Mouse (Mus musculus) MEL (cell line): ENCODE results near the gene Tfb1m. TPM values are rescaled to one million over a fixed set of nuclear protein-coding genes. Genes with fewer than 3 reads are reported as not detected.

Experiments used
- DNase-seq: peaks from one replicate; pipeline ENCODE4 v3.0.0; 2011; ENCODE audit warnings: low read depth, low spot score
- H3K27ac ChIP-seq: 2 replicates; pipeline ENCODE4 v1.5.1; 2012; ENCODE audit warnings: low read depth, mild to moderate bottlenecking, control low read depth, low read length, moderate library complexity; ENCODE audit not compliant: control insufficient read depth
- H3K27me3 ChIP-seq, 2 experiments: fragments of 150-350 bp in 1 of 2; sonication (generic) in 1 of 2; 2 replicates each; pipeline ENCODE4 v1.6.1; 2012; ENCODE audit warnings: low read length in 2 of 2, mild to moderate bottlenecking in 2 of 2, improper control_type of control experiment in 1 of 2, moderate library complexity in 1 of 2; ENCODE audit not compliant: insufficient read depth in 2 of 2, control insufficient read depth in 1 of 2
- H3K36me3 ChIP-seq, 2 experiments: 2 replicates each; pipeline ENCODE4 v1.6.1; 2012 to 2014; ENCODE audit warnings: low read length in 2 of 2, improper control_type of control experiment in 1 of 2, inconsistent platforms in 1 of 2, mild to moderate bottlenecking in 1 of 2; ENCODE audit not compliant: insufficient read depth in 2 of 2, control insufficient read depth in 1 of 2
- H3K4me1 ChIP-seq, 2 experiments: fragments of 150-350 bp in 1 of 2; sonication (generic) in 1 of 2; 2 replicates each; pipeline ENCODE4 v1.6.1; 2012; ENCODE audit warnings: low read length in 2 of 2, improper control_type of control experiment in 1 of 2, mild to moderate bottlenecking in 1 of 2; ENCODE audit not compliant: insufficient read depth in 2 of 2, control insufficient read depth in 1 of 2
- H3K4me3 ChIP-seq, 2 experiments: fragments of 150-350 bp in 1 of 2; sonication (generic) in 1 of 2; 2 replicates each; pipeline ENCODE4 v1.5.1; 2012; ENCODE audit warnings: low read depth in 2 of 2, low read length in 2 of 2, mild to moderate bottlenecking in 2 of 2, moderate library complexity in 2 of 2, control low read depth in 1 of 2, improper control_type of control experiment in 1 of 2; ENCODE audit not compliant: control insufficient read depth in 1 of 2, insufficient read depth in 1 of 2
- H3K79me2 ChIP-seq: 2 replicates; pipeline ENCODE4 v1.6.1; 2012; ENCODE audit warnings: mild to moderate bottlenecking, low read length, moderate library complexity; ENCODE audit not compliant: control insufficient read depth, poor library complexity, insufficient read depth
- H3K9ac ChIP-seq: 2 replicates; pipeline ENCODE4 v1.6.1; 2012; ENCODE audit warnings: low read depth, mild to moderate bottlenecking, control low read depth, low read length, moderate library complexity; ENCODE audit not compliant: control insufficient read depth, poor library complexity, severe bottlenecking
- H3K9me3 ChIP-seq: fragments of 150-350 bp; sonication (generic); replicated peaks from 2 replicates; pipeline ENCODE4 v1.6.1; 2012; ENCODE audit warnings: mild to moderate bottlenecking, low read length, improper control_type of control experiment, moderate library complexity; ENCODE audit not compliant: insufficient read depth
- BHLHE40 ChIP-seq: IDR thresholded peaks from 2 replicates; pipeline ENCODE4 v1.6.1; 2012; ENCODE audit warnings: low read depth, mild to moderate bottlenecking, inconsistent platforms, low read length, improper control_type of control experiment, borderline replicate concordance
- CHD2 ChIP-seq: IDR thresholded peaks from 2 replicates; pipeline ENCODE4 v1.6.1; 2011; ENCODE audit warnings: low read length, improper control_type of control experiment
- E2F4 ChIP-seq: IDR thresholded peaks from 2 replicates; pipeline ENCODE4 v1.6.1; 2011; ENCODE audit warnings: low read depth, low read length, improper control_type of control experiment, borderline replicate concordance
- ELF1 ChIP-seq: IDR thresholded peaks from 2 replicates; pipeline ENCODE4 v1.6.1; 2014; ENCODE audit warnings: low read depth, mild to moderate bottlenecking, inconsistent platforms, low read length, improper control_type of control experiment, moderate library complexity
- EP300 ChIP-seq, 2 experiments: IDR thresholded peaks; 2 replicates each; pipeline ENCODE4 v1.6.1; 2011; ENCODE audit warnings: improper control_type of control experiment in 2 of 2, low read length in 2 of 2, low read depth in 1 of 2, mild to moderate bottlenecking in 1 of 2
- ETS1 ChIP-seq: IDR thresholded peaks from 2 replicates; pipeline ENCODE4 v1.6.1; 2012; ENCODE audit warnings: low read depth, mild to moderate bottlenecking, inconsistent platforms, low read length, improper control_type of control experiment, moderate library complexity
- GATA1 ChIP-seq: IDR thresholded peaks from 2 replicates; pipeline ENCODE4 v1.6.1; 2011; ENCODE audit warnings: low read depth, low read length, improper control_type of control experiment
- MAZ ChIP-seq: IDR thresholded peaks from 2 replicates; pipeline ENCODE4 v1.6.1; 2012; ENCODE audit warnings: low read depth, mild to moderate bottlenecking, inconsistent platforms, low read length, improper control_type of control experiment
- MEF2A ChIP-seq: IDR thresholded peaks from 2 replicates; pipeline ENCODE4 v1.6.1; 2014; ENCODE audit warnings: low read depth, mild to moderate bottlenecking, inconsistent platforms, low read length, improper control_type of control experiment; ENCODE audit not compliant: poor library complexity, insufficient replicate concordance, severe bottlenecking; ENCODE audit errors: extremely low read depth
- MXI1 ChIP-seq: IDR thresholded peaks from 2 replicates; pipeline ENCODE4 v1.6.1; 2011; ENCODE audit warnings: mild to moderate bottlenecking, low read depth, low read length, improper control_type of control experiment
- MYB ChIP-seq: IDR thresholded peaks from 2 replicates; pipeline ENCODE4 v1.6.1; 2011; ENCODE audit warnings: mild to moderate bottlenecking, low read depth, low read length, improper control_type of control experiment
- MYC ChIP-seq: IDR thresholded peaks from 2 replicates; pipeline ENCODE4 v1.6.1; 2011; ENCODE audit warnings: low read depth, mild to moderate bottlenecking, low read length, improper control_type of control experiment, moderate library complexity
- NRF1 ChIP-seq: IDR thresholded peaks from 2 replicates; pipeline ENCODE4 v1.6.1; 2014; ENCODE audit warnings: low read depth, mild to moderate bottlenecking, inconsistent platforms, low read length, improper control_type of control experiment, moderate library complexity; ENCODE audit not compliant: poor library complexity, insufficient read depth, severe bottlenecking
- RAD21 ChIP-seq: IDR thresholded peaks from 2 replicates; pipeline ENCODE4 v1.6.1; 2011; ENCODE audit warnings: mild to moderate bottlenecking, low read depth, low read length, improper control_type of control experiment
- RCOR1 ChIP-seq: IDR thresholded peaks from 2 replicates; pipeline ENCODE4 v1.6.1; 2012; ENCODE audit warnings: low read depth, mild to moderate bottlenecking, inconsistent platforms, low read length, improper control_type of control experiment
- SIN3A ChIP-seq: IDR thresholded peaks from 2 replicates; pipeline ENCODE4 v1.6.1; 2012; ENCODE audit warnings: low read length, improper control_type of control experiment, inconsistent platforms
- SMC3 ChIP-seq: IDR thresholded peaks from 2 replicates; pipeline ENCODE4 v1.6.1; 2011; ENCODE audit warnings: low read depth, low read length, improper control_type of control experiment
- TBP ChIP-seq: IDR thresholded peaks from 2 replicates; pipeline ENCODE4 v1.8.0; 2011; ENCODE audit warnings: low read depth, low read length, improper control_type of control experiment
- TCF12 ChIP-seq: IDR thresholded peaks from 2 replicates; pipeline ENCODE4 v1.6.1; 2014; ENCODE audit warnings: low read depth, mild to moderate bottlenecking, inconsistent platforms, low read length, improper control_type of control experiment, moderate library complexity
- ZNF384 ChIP-seq: IDR thresholded peaks from 2 replicates; pipeline ENCODE4 v1.6.1; 2012; ENCODE audit warnings: low read depth, mild to moderate bottlenecking, inconsistent platforms, low read length, improper control_type of control experiment
- polyA plus RNA-seq, 2 experiments: library from polyadenylated mRNA; stranded (reverse) in 1 of 2; unstranded in 1 of 2; fragments of >175 nt in 1 of 2; fragments of >200 nt in 1 of 2; gene quantifications; 2 replicates each; pipeline versions ENCODE4 v1.2.1 to v1.2.4; 2012; ENCODE audit warnings: low replicate concordance in 2 of 2, low read depth in 1 of 2; ENCODE audit not compliant: insufficient read length in 2 of 2, insufficient read depth in 1 of 2, missing spikeins in 1 of 2
- total RNA-seq: library from RNA; depleted of rRNA; stranded (reverse); fragments of 300-350 nt; gene quantifications from 2 replicates; pipeline ENCODE4 v1.2.3, GENCODE M21; 2012

Gene Tfb1m
- total and polyA plus RNA-seq, 3 experiments = 9.2 to 13.6 TPM; not detected in 1

DNA sequence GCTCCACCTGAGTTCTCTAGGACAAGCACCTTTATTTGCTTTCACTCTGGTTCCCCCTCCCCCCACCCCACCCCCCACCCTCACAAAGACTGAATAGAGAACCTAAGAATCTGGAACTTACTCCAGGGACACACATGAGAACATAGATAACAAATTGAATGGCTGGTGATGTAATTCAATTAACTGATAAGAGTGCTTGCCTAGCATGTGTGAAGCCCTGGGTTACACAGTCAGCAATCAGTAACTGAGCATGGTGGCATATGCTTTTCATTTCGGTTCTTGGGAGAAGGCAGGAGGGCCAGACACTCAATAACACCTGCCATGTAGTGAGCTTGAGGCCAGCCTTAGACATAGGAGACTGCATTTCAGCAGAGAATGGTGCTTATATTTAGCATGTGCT, 1.3 kb downstream of the Tfb1m start:
- Histone ChIP-seq H3K27ac (peak overlapping the region; percentile 41), H3K9ac (peak overlapping the region; percentile 23; the same call in 1 of the 2 replicates), H3K27me3 (no peaks in the 10 kb centered on the region), H3K4me3 (peak overlapping the region in 1 of 2 experiments; percentile 75; a peak in 1 of 4 replicates), H3K79me2 (peaks cover 2% of the 10 kb centered on the region; the same call in 1 of the 2 replicates), H3K9me3 (no peaks in the 10 kb centered on the region), H3K4me1 (peaks cover 2 to 12% of the 10 kb centered on the region in 2 experiments; a peak in 3 of 4 replicates), H3K36me3 (peaks cover 0 to 16% of the 10 kb centered on the region in 2 experiments; a peak in 2 of 4 replicates)
- peak; percentile 61 for DNase-seq
- TF ChIP-seq SMC3 (no peak), NRF1 (no peak), MYB (no peak), MAZ (no peak), MYC (0 out of 2 replicates have a peak, but pooled peaks have one; percentile 44), MXI1 (peak; percentile 41), SIN3A (peak; percentile 50; the same call in 1 of the 2 replicates), RCOR1 (peak; percentile 26; the same call in 1 of the 2 replicates), ETS1 (peak; percentile 96), TBP (0 out of 2 replicates have a peak, but pooled peaks have one; percentile 20), GATA1 (peak; percentile 60), BHLHE40 (peak; percentile 17; the same call in 1 of the 2 replicates), EP300 (IDR thresholded peaks at IDR 0.05; ENCODE audit: low read depth in 1 of 2, low read length in 2 of 2) (peak in 1 of 2 experiments; percentile 49; a peak in 2 of 4 replicates), RAD21 (no peak), ELF1 (no peak), TCF12 (no peak; the same call in 1 of the 2 replicates)

- Histone ChIP-seq H3K4me1 (peaks cover 3 to 4% of the 10 kb centered on the region in 2 experiments; a peak in 3 of 4 replicates), H3K27ac (no peak overlapping the region), H3K27me3 (no peaks in the 10 kb centered on the region), H3K4me3 (no peak overlapping the region), H3K36me3 (peaks cover 0 to 7% of the 10 kb centered on the region in 2 experiments; a peak in 2 of 4 replicates), H3K79me2 (no peaks in the 10 kb centered on the region), H3K9ac (no peak overlapping the region), H3K9me3 (no peaks in the 10 kb centered on the region)
- DNase-seq = no peak
- TF ChIP-seq MEF2A = no peak
- TF ChIP-seq E2F4 = no peak
- TF ChIP-seq ZNF384 = no peak
- no peak for TF ChIP-seq RAD21
- no peak for TF ChIP-seq CHD2
Observed at GRCm38 (mm10) chr17:3547725-3548124, 9.9 kb downstream of the Tfb1m start.
